ENCODE assay signal across 21 mouse cellular contexts in genomic region chr10:82953415-82953814, GRCm38 (mm10).
"Had no signal": no experiment of that assay in that cellular context is flagged by ENCODE, and none has a peak within 500 bp of the region (broad histone marks: within the 10 kb centered on the region; RNA-seq: fewer than 3 reads in every experiment).

No protein-coding gene starts in this region.

- H3K4me3 ChIP-seq: layer of hippocampus, adult 2 months; limb, embryonic 10.5 days; limb, embryonic 13.5 days; neural tube, embryonic 12.5 days; neural tube, embryonic 15.5 days had no signal

- H3K4me2 ChIP-seq: limb, embryonic 13.5 days; liver, embryonic 11.5 days; lung, embryonic 14.5 days; midbrain, embryonic 11.5 days; neural tube, embryonic 12.5 days; neural tube, embryonic 15.5 days had no signal

- H3K9me3 ChIP-seq: neural tube, embryonic 15.5 days had no signal

- H3K27me3 ChIP-seq: limb, embryonic 13.5 days; neural tube, embryonic 12.5 days; neural tube, embryonic 15.5 days had no signal

- ATAC-seq: liver, postnatal 0 days had no signal

- H3K4me1 ChIP-seq: limb, embryonic 13.5 days; neural tube, embryonic 12.5 days; neural tube, embryonic 15.5 days had no signal

- H3K9ac ChIP-seq: limb, embryonic 13.5 days; liver, embryonic 14.5 days; liver, postnatal 0 days; lung, embryonic 14.5 days; neural tube, embryonic 12.5 days; neural tube, embryonic 15.5 days had no signal

- H3K27ac ChIP-seq: kidney, postnatal 0 days; layer of hippocampus, adult 2 months; limb, embryonic 10.5 days; limb, embryonic 13.5 days; liver, embryonic 14.5 days; neural tube, embryonic 12.5 days; neural tube, embryonic 15.5 days had no signal

- H3K36me3 ChIP-seq: limb, embryonic 10.5 days; limb, embryonic 13.5 days; neural tube, embryonic 12.5 days; neural tube, embryonic 15.5 days had no signal

- DNase-seq: kidney, adult 2 months; kidney, postnatal 25 days; layer of hippocampus, adult 9-11 months; liver, postnatal 0 days; lung, embryonic 14.5 days; lung, postnatal 10 days; lung, postnatal 4 days; midbrain, embryonic 14.5 days; retina, postnatal 1 day; right cerebral cortex, postnatal 25 days; thymus, adult 18-20 months; thymus, postnatal 36 days had no signal
